Mouse (Mus musculus) urinary bladder, postnatal 4 days (tissue): ENCODE measurements around the gene Setd3.

Experiments used
- DNase-seq, 2 experiments: peaks; one replicate each; pipeline ENCODE4 v3.0.0; 2021 to 2022; ENCODE audit warnings: low spot score in 2 of 2

The Setd3 gene

GRCm38 (mm10) chr12:108203895-108204294 is 24.8 kb upstream of the Setd3 start:
- DNase-seq, result no peak

- no peak for DNase-seq
These were observed 21.0 kb upstream of the Setd3 start for GRCm38 (mm10) chr12:108200094-108200493.

GRCm38 (mm10) chr12:108198447-108198846 is 19.3 kb upstream of the Setd3 start:
- DNase-seq, result peak in 1 of 2 experiments; percentile 55

- DNase-seq, result peak in 1 of 2 experiments; percentile 38
These were observed 16.6 kb upstream of the Setd3 start for GRCm38 (mm10) chr12:108195761-108196160.

GRCm38 (mm10) chr12:108193878-108194277 is 14.8 kb upstream of the Setd3 start:
- DNase-seq, result no peak

- no peak for DNase-seq
These were observed 8.5 kb upstream of the Setd3 start for GRCm38 (mm10) chr12:108187541-108188091.

GRCm38 (mm10) chr12:108181716-108182115 is 2.6 kb upstream of the Setd3 start:
- DNase-seq, result no peak

GRCm38 (mm10) chr12:108179321-108180266 is 480 bp upstream of the Setd3 start, which contains the start of gene Ccnk:
TSS of gene Ccnk (plus strand) at chr12:108179579.
- DNase-seq, result peak; percentile 99

GRCm38 (mm10) chr12:108178331-108179245 is 526 bp downstream of the Setd3 start:
- DNase-seq, result peak; percentile 49 to 63

- no peak for DNase-seq
These were observed 2.7 kb downstream of the Setd3 start for GRCm38 (mm10) chr12:108176366-108176765.

GRCm38 (mm10) chr12:108174606-108175505 is 4.3 kb downstream of the Setd3 start:
- no peak for DNase-seq

GRCm38 (mm10) chr12:108172639-108173038 is 6.5 kb downstream of the Setd3 start:
- no peak for DNase-seq

- no peak for DNase-seq
These were observed 7.8 kb downstream of the Setd3 start for GRCm38 (mm10) chr12:108171336-108171735.

GRCm38 (mm10) chr12:108170467-108170866 is 8.6 kb downstream of the Setd3 start:
- no peak for DNase-seq

- DNase-seq, result no peak
These were observed 10.2 kb downstream of the Setd3 start for GRCm38 (mm10) chr12:108168909-108169308.

GRCm38 (mm10) chr12:108163706-108164105 is 15.4 kb downstream of the Setd3 start:
- DNase-seq, result no peak

- DNase-seq, result no peak
These were observed 17.1 kb downstream of the Setd3 start for GRCm38 (mm10) chr12:108162036-108162435.

GRCm38 (mm10) chr12:108159863-108160262 is 19.3 kb downstream of the Setd3 start:
- DNase-seq, result no peak

- no peak for DNase-seq
These were observed 26.4 kb downstream of the Setd3 start for GRCm38 (mm10) chr12:108152743-108153142.

- no peak for DNase-seq
These were observed 29.4 kb downstream of the Setd3 start for GRCm38 (mm10) chr12:108149764-108150163.

- DNase-seq, result no peak
These were observed 33.9 kb downstream of the Setd3 start for GRCm38 (mm10) chr12:108145198-108145597.
